Mouse (Mus musculus): Measurements from ENCODE around the gene Samd7. TPM values are rescaled to one million over a fixed set of nuclear protein-coding genes. Genes with fewer than 3 reads are reported as not detected.
"Not testable (repeated sequence)": the region's sequence is repeated elsewhere in the genome, so short reads cannot be mapped to it uniquely, and the experiment has no call there.

Samd7 gene
- not detected in 2 replicates for polyA plus RNA-seq (2016; fragmentation: Nextera tagmentation; extraction: Ambion mirVana)

DNA sequence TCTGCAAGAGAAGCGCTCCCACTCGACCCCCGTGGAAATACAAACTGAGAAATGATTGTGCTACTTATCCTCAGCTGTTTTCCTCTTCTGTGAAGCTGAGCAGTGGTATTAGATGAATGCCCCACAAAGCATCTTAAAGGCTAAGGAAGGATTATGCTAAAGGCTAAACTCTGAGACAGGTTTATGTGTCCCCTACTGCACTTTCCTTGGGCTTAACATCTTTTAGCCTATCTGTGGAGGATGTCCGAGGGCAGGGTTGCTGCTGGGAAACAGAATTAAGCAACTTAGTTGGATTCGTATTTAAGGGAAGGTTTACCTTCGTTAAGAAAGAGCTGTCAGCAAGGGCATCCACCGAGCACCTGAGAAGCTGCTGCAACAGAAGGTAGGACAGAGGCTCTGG, at the start of gene Samd7:
TSS of gene Samd7 (plus strand) at position 288 of the 400 bp plus-strand sequence.
- no peak for ATAC-seq (ENCODE audit: insufficient number of reproducible peaks, low FRiP score)
- WGBS: 76% methylated on average over 7 of the region's 7 CpGs
- H3K4me2 ChIP-seq: no peak within 1 kb of the TSS

GRCm38 (mm10) chr3:30696346-30696745, 49.7 kb upstream of the Samd7 start:
- no peaks in the 10 kb centered on the region for H3K4me1 ChIP-seq (replicated peaks)
- no peaks in the 10 kb centered on the region for H3K27me3 ChIP-seq (replicated peaks)
- H3K4me2 ChIP-seq: no peak overlapping the region
- H3K9me3 ChIP-seq (replicated peaks): no peaks in the 10 kb centered on the region
- H3K4me3 ChIP-seq: no peak overlapping the region
- no peaks in the 10 kb centered on the region for H3K36me3 ChIP-seq
- no peak for ATAC-seq (ENCODE audit: insufficient number of reproducible peaks, low FRiP score)
- WGBS: 13% methylated on average over 2 of the region's 2 CpGs
- H3K9ac ChIP-seq: no peak overlapping the region
- no peak overlapping the region for H3K27ac ChIP-seq (ENCODE audit: poor library complexity, severe bottlenecking)

More for the DNA sequence above, at the start of gene Samd7:
- no peaks in the 10 kb centered on the region for H3K27me3 ChIP-seq (replicated peaks)
- no peaks in the 10 kb centered on the region for H3K4me1 ChIP-seq (replicated peaks)
- H3K27ac ChIP-seq (ENCODE audit: poor library complexity, severe bottlenecking): no peak within 1 kb of the TSS
- H3K36me3 ChIP-seq: no peaks in the 10 kb centered on the region
- no peak within 1 kb of the TSS for H3K9ac ChIP-seq
- no peak within 1 kb of the TSS for H3K4me3 ChIP-seq
- peaks cover 4% of the 10 kb centered on the region for H3K9me3 ChIP-seq (replicated peaks)

DNA sequence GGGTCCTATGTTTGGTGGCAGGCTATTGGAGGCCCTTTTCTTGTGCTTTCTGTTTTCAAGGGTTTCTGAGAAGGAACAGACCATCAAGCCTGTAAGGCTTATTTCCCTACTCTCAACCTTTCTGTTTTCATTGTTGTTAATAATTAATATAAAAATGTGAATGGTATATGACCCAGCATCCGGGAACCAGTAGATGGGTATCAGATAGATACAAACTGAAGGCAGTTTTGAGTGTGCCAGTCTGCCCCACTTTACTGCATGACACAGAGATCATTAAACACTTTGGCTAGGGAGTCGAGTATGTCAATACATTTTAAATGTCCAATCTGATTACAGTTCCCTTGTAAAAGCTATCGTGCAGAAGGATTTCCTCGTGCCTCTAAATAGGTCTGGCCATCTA, 48.2 kb upstream of the Samd7 start:
- ATAC-seq (ENCODE audit: insufficient number of reproducible peaks, low FRiP score): no peak
- H3K9me3 ChIP-seq (replicated peaks): no peaks in the 10 kb centered on the region
- no peak overlapping the region for H3K27ac ChIP-seq (ENCODE audit: poor library complexity, severe bottlenecking)
- H3K4me1 ChIP-seq (replicated peaks): no peaks in the 10 kb centered on the region
- no peaks in the 10 kb centered on the region for H3K36me3 ChIP-seq
- H3K27me3 ChIP-seq (replicated peaks): no peaks in the 10 kb centered on the region
- H3K4me3 ChIP-seq: no peak overlapping the region
- no peak overlapping the region for H3K9ac ChIP-seq
- 62% methylated on average over 4 of the region's 4 CpGs for WGBS
- H3K4me2 ChIP-seq: no peak overlapping the region

- not testable (repeated sequence) for H3K27ac ChIP-seq (ENCODE audit: poor library complexity, severe bottlenecking); ATAC-seq (ENCODE audit: insufficient number of reproducible peaks, low FRiP score); H3K9ac ChIP-seq; H3K4me3 ChIP-seq; H3K4me2 ChIP-seq; H3K4me1 ChIP-seq (replicated peaks); H3K36me3 ChIP-seq; H3K27me3 ChIP-seq (replicated peaks); H3K9me3 ChIP-seq (replicated peaks)
- WGBS: 73% methylated on average over 6 of the region's 6 CpGs
These were observed 46.2 kb upstream of the Samd7 start, which contains the start of gene Lrrc31 for GRCm38 (mm10) chr3:30699711-30700505. Lrrc31 (minus strand) TSS chr3:30699843.

GRCm38 (mm10) chr3:30705977-30706376, 40.1 kb upstream of the Samd7 start:
- Histone ChIP-seq H3K9me3 (replicated peaks) (no peaks in the 10 kb centered on the region), H3K4me2 (no peak overlapping the region), H3K4me1 (replicated peaks) (no peaks in the 10 kb centered on the region), H3K36me3 (no peaks in the 10 kb centered on the region), H3K4me3 (no peak overlapping the region), H3K27me3 (replicated peaks) (peaks cover 10% of the 10 kb centered on the region; the same call in 1 of the 2 replicates), H3K9ac (no peak overlapping the region), H3K27ac (ENCODE audit: poor library complexity, severe bottlenecking) (no peak overlapping the region)
- WGBS: 76% methylated on average over 3 of the region's 3 CpGs
- ATAC-seq (ENCODE audit: insufficient number of reproducible peaks, low FRiP score): no peak

GRCm38 (mm10) chr3:30706614-30707276, 39.3 kb upstream of the Samd7 start:
- H3K9ac ChIP-seq: no peak overlapping the region
- 45% methylated on average over 4 of the region's 4 CpGs for WGBS
- no peak overlapping the region for H3K4me3 ChIP-seq
- no peak overlapping the region for H3K27ac ChIP-seq (ENCODE audit: poor library complexity, severe bottlenecking)
- H3K27me3 ChIP-seq (replicated peaks): peaks cover 10% of the 10 kb centered on the region; the same call in 1 of the 2 replicates
- no peak overlapping the region for H3K4me2 ChIP-seq
- no peaks in the 10 kb centered on the region for H3K4me1 ChIP-seq (replicated peaks)
- no peak for ATAC-seq (ENCODE audit: insufficient number of reproducible peaks, low FRiP score)
- no peaks in the 10 kb centered on the region for H3K9me3 ChIP-seq (replicated peaks)
- no peaks in the 10 kb centered on the region for H3K36me3 ChIP-seq

- Histone ChIP-seq H3K4me2 (no peak overlapping the region), H3K27ac (ENCODE audit: poor library complexity, severe bottlenecking) (no peak overlapping the region)
These were observed 35.9 kb upstream of the Samd7 start for GRCm38 (mm10) chr3:30710191-30710590.

DNA sequence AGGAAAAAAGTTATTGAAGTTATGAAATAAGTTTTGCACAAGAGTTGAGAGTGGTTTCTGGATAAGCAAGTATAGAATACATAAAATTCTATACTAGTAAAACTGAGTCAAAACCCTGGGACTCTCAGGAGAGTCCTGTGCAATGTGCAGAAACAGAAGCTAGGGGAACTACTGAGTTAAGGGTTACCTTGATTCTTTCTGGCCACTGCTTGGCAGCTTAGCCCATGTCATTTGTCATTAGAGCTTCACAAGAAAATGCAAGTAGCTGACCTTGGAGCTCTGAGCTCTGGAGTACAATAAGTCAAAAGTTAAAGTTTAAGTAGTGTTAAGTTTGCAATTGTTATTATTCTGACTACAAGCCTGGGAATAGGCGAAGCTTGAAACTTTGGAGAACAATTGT, 32.8 kb upstream of the Samd7 start:
- 81% methylated on average over 1 of the region's 1 CpGs for WGBS
- H3K27ac ChIP-seq (ENCODE audit: poor library complexity, severe bottlenecking): no peak overlapping the region
- ATAC-seq (ENCODE audit: insufficient number of reproducible peaks, low FRiP score): no peak

More at GRCm38 (mm10) chr3:30710191-30710590, 35.9 kb upstream of the Samd7 start:
- no peaks in the 10 kb centered on the region for H3K9me3 ChIP-seq (replicated peaks)
- 75% methylated on average over 6 of the region's 6 CpGs for WGBS
- no peaks in the 10 kb centered on the region for H3K36me3 ChIP-seq
- no peak for ATAC-seq (ENCODE audit: insufficient number of reproducible peaks, low FRiP score)
- no peak overlapping the region for H3K9ac ChIP-seq
- H3K4me1 ChIP-seq (replicated peaks): no peaks in the 10 kb centered on the region
- no peak overlapping the region for H3K4me3 ChIP-seq
- peaks cover 3% of the 10 kb centered on the region; the same call in 1 of the 2 replicates for H3K27me3 ChIP-seq (replicated peaks)

GRCm38 (mm10) chr3:30718649-30719048, 27.4 kb upstream of the Samd7 start:
- Histone ChIP-seq H3K27ac (ENCODE audit: poor library complexity, severe bottlenecking) (no peak overlapping the region), H3K4me3 (no peak overlapping the region)

More for the DNA sequence above, 32.8 kb upstream of the Samd7 start:
- no peaks in the 10 kb centered on the region for H3K36me3 ChIP-seq
- H3K4me2 ChIP-seq: no peak overlapping the region
- H3K4me1 ChIP-seq (replicated peaks): no peaks in the 10 kb centered on the region
- no peaks in the 10 kb centered on the region; the same call in 1 of the 2 replicates for H3K27me3 ChIP-seq (replicated peaks)
- no peaks in the 10 kb centered on the region for H3K9me3 ChIP-seq (replicated peaks)
- no peak overlapping the region for H3K4me3 ChIP-seq
- H3K9ac ChIP-seq: no peak overlapping the region

GRCm38 (mm10) chr3:30722036-30722435, 24.1 kb upstream of the Samd7 start:
- 66% methylated on average over 4 of the region's 4 CpGs for WGBS
- Histone ChIP-seq H3K4me1 (replicated peaks) (peaks cover 5% of the 10 kb centered on the region), H3K36me3 (no peaks in the 10 kb centered on the region), H3K27ac (ENCODE audit: poor library complexity, severe bottlenecking) (no peak overlapping the region), H3K9me3 (replicated peaks) (no peaks in the 10 kb centered on the region), H3K4me2 (no peak overlapping the region), H3K4me3 (no peak overlapping the region), H3K27me3 (replicated peaks) (no peaks in the 10 kb centered on the region), H3K9ac (no peak overlapping the region)
- ATAC-seq (ENCODE audit: insufficient number of reproducible peaks, low FRiP score): no peak

More at GRCm38 (mm10) chr3:30718649-30719048, 27.4 kb upstream of the Samd7 start:
- Histone ChIP-seq H3K4me1 (replicated peaks) (peaks cover 4% of the 10 kb centered on the region), H3K27me3 (replicated peaks) (no peaks in the 10 kb centered on the region), H3K4me2 (no peak overlapping the region), H3K9ac (no peak overlapping the region), H3K9me3 (replicated peaks) (no peaks in the 10 kb centered on the region), H3K36me3 (no peaks in the 10 kb centered on the region)
- ATAC-seq (ENCODE audit: insufficient number of reproducible peaks, low FRiP score): no peak
- WGBS: 79% methylated on average over 3 of the region's 3 CpGs

DNA sequence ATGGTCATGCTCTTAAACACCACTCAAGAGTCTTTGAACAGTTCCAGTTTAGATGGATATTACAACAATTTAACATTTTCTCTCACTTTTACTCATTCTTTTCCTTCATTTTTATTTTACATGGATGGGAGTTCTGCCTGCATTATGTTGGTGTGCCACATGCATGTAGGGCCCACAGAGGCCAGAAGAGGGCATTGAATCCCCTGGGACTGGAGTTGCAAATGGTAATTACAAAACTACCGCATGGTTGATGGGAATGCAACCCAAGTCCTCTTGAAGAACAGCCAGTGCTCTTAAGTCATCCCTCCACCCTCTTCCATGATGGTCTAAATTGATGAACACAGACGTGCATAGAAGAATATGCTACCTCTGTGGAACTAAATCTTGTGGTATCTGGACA, 23.6 kb upstream of the Samd7 start:
- Histone ChIP-seq H3K9ac (no peak overlapping the region), H3K9me3 (replicated peaks) (no peaks in the 10 kb centered on the region), H3K4me1 (replicated peaks) (peaks cover 7% of the 10 kb centered on the region), H3K36me3 (no peaks in the 10 kb centered on the region), H3K27ac (ENCODE audit: poor library complexity, severe bottlenecking) (no peak overlapping the region), H3K27me3 (replicated peaks) (no peaks in the 10 kb centered on the region), H3K4me2 (no peak overlapping the region), H3K4me3 (no peak overlapping the region)
- ATAC-seq (ENCODE audit: insufficient number of reproducible peaks, low FRiP score): no peak
- 83% methylated on average over 2 of the region's 2 CpGs for WGBS

Data from heart, embryonic 12.5 days (tissue).